Mouse (Mus musculus) heart, embryonic 12.5 days (tissue): ENCODE data around the gene Akr1e1. TPM values are rescaled to one million over a fixed set of nuclear protein-coding genes. Genes with fewer than 3 reads are reported as not detected.

Source experiments
- ATAC-seq: fragments of 200-750 bp; cut with Nextera tagmentation; 2 replicates; pipeline ENCODE4 v1.8.0; 2017; ENCODE audit warnings: moderate TSS enrichment, moderate library complexity; ENCODE audit not compliant: insufficient number of reproducible peaks, low FRiP score
- H3K27ac ChIP-seq: fragments of 300-500 bp; sonication (generic); 2 replicates; pipeline ENCODE4 v1.5.1; 2016; ENCODE audit warnings: mild to moderate bottlenecking, moderate library complexity; ENCODE audit not compliant: poor library complexity, severe bottlenecking
- H3K27me3 ChIP-seq: fragments of 300-500 bp; sonication (generic); replicated peaks from 2 replicates; pipeline ENCODE4 v1.6.1; 2016; ENCODE audit warnings: mild to moderate bottlenecking, moderate library complexity
- H3K36me3 ChIP-seq: fragments of 300-500 bp; sonication (generic); 2 replicates; pipeline ENCODE4 v1.6.1; 2016; ENCODE audit warnings: mild to moderate bottlenecking, moderate library complexity
- H3K4me1 ChIP-seq: fragments of 300-500 bp; sonication (generic); replicated peaks from 2 replicates; pipeline ENCODE4 v1.6.1; 2016; ENCODE audit warnings: mild to moderate bottlenecking
- H3K4me2 ChIP-seq: fragments of 300-500 bp; sonication (generic); 2 replicates; pipeline ENCODE4 v1.6.1; 2016; ENCODE audit warnings: mild to moderate bottlenecking, moderate library complexity
- H3K4me3 ChIP-seq: fragments of 300-500 bp; sonication (generic); 2 replicates; pipeline ENCODE4 v1.5.1; 2016; ENCODE audit warnings: mild to moderate bottlenecking
- H3K9ac ChIP-seq: fragments of 300-500 bp; sonication (generic); 2 replicates; pipeline ENCODE4 v1.6.1; 2016; ENCODE audit warnings: mild to moderate bottlenecking, moderate library complexity
- H3K9me3 ChIP-seq: fragments of 300-500 bp; sonication (generic); replicated peaks from 2 replicates; pipeline ENCODE4 v1.6.1; 2016; ENCODE audit warnings: mild to moderate bottlenecking, moderate library complexity
- WGBS: fragments of 180-500 bp; shearing (Covaris S2); methylation state at CpG from one replicate; pipeline ENCODE4 v1.1.7; 2016; 5-methylcytosine and 5-hydroxymethylcytosine counted together
- polyA plus RNA-seq: library from polyadenylated mRNA; unstranded; fragments of >200 nt; fragmentation: Nextera tagmentation; extraction: Ambion mirVana; gene quantifications from 2 replicates; pipeline ENCODE4 v1.2.1, GENCODE M21; 2016

The Akr1e1 gene
- polyA plus RNA-seq, 1 experiment from 2014 or later: 47.5 TPM

DNA sequence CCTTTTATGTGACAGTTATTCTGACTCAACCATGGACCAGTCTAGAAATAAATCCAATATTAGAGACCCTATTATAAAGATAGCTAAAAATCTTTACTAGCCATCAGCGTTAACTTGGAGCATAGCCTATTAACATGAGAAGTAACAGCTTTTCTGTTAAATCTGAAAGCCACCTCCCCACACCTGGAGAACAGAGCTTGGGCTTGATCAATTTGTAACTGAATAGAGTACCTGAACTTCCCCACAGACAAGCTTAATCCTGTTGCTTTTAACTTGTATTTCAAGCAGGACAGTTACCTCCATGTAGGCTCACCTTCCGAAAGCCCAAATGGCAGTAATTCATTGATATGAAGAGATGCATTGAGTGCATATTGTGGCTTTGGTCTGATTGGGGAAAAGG, 43.0 kb downstream of the Akr1e1 start:
- Histone ChIP-seq H3K27me3 (no peaks in the 10 kb centered on the region), H3K36me3 (no peaks in the 10 kb centered on the region), H3K4me1 (no peaks in the 10 kb centered on the region), H3K4me2 (no peak overlapping the region), H3K4me3 (no peak overlapping the region), H3K9ac (no peak overlapping the region), H3K9me3 (peaks cover 7% of the 10 kb centered on the region; the same call in 1 of the 2 replicates), H3K27ac (no peak overlapping the region)
- ATAC-seq: no peak
- WGBS: 81% methylated on average over 2 of the region's 2 CpGs

DNA sequence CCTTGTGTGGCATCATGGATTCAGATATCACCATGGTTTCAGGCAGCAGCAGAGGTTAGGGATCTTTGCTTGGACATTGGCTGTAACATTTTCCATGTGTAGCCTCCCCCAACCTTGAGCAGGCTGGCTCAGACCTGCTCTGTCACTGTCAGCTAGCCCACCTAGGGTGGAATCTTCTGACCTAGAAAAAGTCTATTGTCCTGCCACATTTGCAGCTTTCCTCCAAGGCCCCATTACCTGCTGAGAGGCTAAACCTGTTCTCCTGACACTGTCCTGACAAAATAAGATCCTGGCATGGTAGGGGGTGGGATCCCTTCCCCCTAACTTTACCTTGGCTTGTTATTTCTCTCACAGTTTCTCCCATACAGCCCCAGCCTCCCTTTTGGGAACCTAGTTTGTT, 48.5 kb downstream of the Akr1e1 start:
- H3K9me3 ChIP-seq: no peaks in the 10 kb centered on the region
- H3K4me3 ChIP-seq: no peak overlapping the region
- no peaks in the 10 kb centered on the region for H3K27me3 ChIP-seq
- ATAC-seq: no peak
- no peak overlapping the region for H3K4me2 ChIP-seq
- no peaks in the 10 kb centered on the region for H3K36me3 ChIP-seq
- no peak overlapping the region for H3K27ac ChIP-seq
- H3K9ac ChIP-seq: no peak overlapping the region
- no peaks in the 10 kb centered on the region for H3K4me1 ChIP-seq

DNA sequence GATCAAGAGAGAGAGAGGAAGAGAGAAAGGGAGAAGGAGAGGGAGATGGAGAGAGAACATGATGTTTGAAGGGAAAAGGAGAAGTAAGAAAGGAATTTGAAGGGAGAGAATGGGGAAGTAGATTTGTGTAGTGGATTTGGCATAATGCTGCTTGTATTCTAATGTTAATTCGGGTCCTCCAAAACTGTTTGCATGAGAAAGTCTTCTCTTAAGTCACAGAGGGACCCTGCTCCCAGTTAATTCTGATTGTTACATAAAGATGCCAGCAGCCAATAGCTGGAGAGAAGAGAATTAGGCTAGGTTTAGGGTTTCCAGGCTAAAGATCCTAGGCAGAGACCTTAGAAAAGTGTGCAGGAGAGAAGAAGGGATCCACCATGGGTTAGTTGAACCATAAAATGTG, 49.8 kb downstream of the Akr1e1 start:
- no peaks in the 10 kb centered on the region for H3K4me1 ChIP-seq
- no peaks in the 10 kb centered on the region for H3K9me3 ChIP-seq
- no peaks in the 10 kb centered on the region for H3K27me3 ChIP-seq
- no peak for ATAC-seq
- H3K4me2 ChIP-seq: no peak overlapping the region
- H3K36me3 ChIP-seq: no peaks in the 10 kb centered on the region
- no peak overlapping the region for H3K9ac ChIP-seq
- WGBS: 66% methylated on average over 1 of the region's 1 CpGs
- no peak overlapping the region for H3K4me3 ChIP-seq
- H3K27ac ChIP-seq: no peak overlapping the region

Other genes starting within 250 kb of the Akr1e1 start
- not detected in 2 replicates for gene Akr1c6, start 174.9 kb downstream of the Akr1e1 start, polyA plus RNA-seq
- gene Akr1c20, start 85.8 kb downstream of the Akr1e1 start, polyA plus RNA-seq: not detected in 2 replicates
- not detected in 2 replicates for gene Akr1c21, start 35.1 kb downstream of the Akr1e1 start, polyA plus RNA-seq